Mouse (Mus musculus) liver, embryonic 16.5 days (tissue): ENCODE results near the gene Cyp4a32. TPM values are rescaled to one million over a fixed set of nuclear protein-coding genes. Genes with fewer than 3 reads are reported as not detected.
"Not testable (repeated sequence)": the region's sequence is repeated elsewhere in the genome, so short reads cannot be mapped to it uniquely, and the experiment has no call there.

ENCODE experiments used
- ATAC-seq: fragments of 200-750 bp; cut with Nextera tagmentation; 2 replicates; pipeline ENCODE4 v1.8.0; 2017; ENCODE audit warnings: low read depth, mild to moderate bottlenecking, moderate number of reproducible peaks, moderate library complexity
- H3K27ac ChIP-seq: fragments of 300-500 bp; sonication (generic); 2 replicates; pipeline ENCODE4 v1.5.1; 2014; ENCODE audit warnings: mild to moderate bottlenecking, low read length
- H3K27me3 ChIP-seq: fragments of 300-500 bp; sonication (generic); 2 replicates; pipeline ENCODE4 v1.6.1; 2014; ENCODE audit warnings: low read depth, low read length, mixed read lengths; ENCODE audit not compliant: control insufficient read depth, insufficient read depth
- H3K36me3 ChIP-seq: fragments of 300-500 bp; sonication (generic); 2 replicates; pipeline ENCODE4 v1.6.1; 2014; ENCODE audit warnings: mild to moderate bottlenecking; ENCODE audit not compliant: control insufficient read depth, insufficient read depth
- H3K4me1 ChIP-seq: fragments of 300-500 bp; sonication (generic); 2 replicates; pipeline ENCODE4 v1.6.1; 2014; ENCODE audit warnings: low read depth, low read length, mixed read lengths; ENCODE audit not compliant: control insufficient read depth
- H3K4me2 ChIP-seq: fragments of 300-500 bp; sonication (generic); 2 replicates; pipeline ENCODE4 v1.6.1; 2014; ENCODE audit warnings: low read depth, low read length, mixed read lengths
- H3K4me3 ChIP-seq: fragments of 300-500 bp; sonication (generic); 2 replicates; pipeline ENCODE4 v1.5.1; 2014; ENCODE audit warnings: low read depth, mild to moderate bottlenecking, low read length
- H3K9ac ChIP-seq: fragments of 300-500 bp; sonication (generic); 2 replicates; pipeline ENCODE4 v1.6.1; 2014; ENCODE audit warnings: low read depth, low read length
- H3K9me3 ChIP-seq: fragments of 300-500 bp; sonication (generic); replicated peaks from 2 replicates; pipeline ENCODE4 v1.6.1; 2016; ENCODE audit warnings: low read length; ENCODE audit not compliant: control insufficient read depth
- WGBS: fragments of 180-500 bp; shearing (Covaris S2); extraction: QIAGEN DNeasy Blood & Tissue Kit; methylation state at CpG from one replicate; pipeline ENCODE4 v1.1.7; 2014; ENCODE audit not compliant: insufficient replicate concordance; 5-methylcytosine and 5-hydroxymethylcytosine counted together
- polyA plus RNA-seq: library from polyadenylated mRNA; unstranded; fragments of >200 nt; fragmentation: Nextera tagmentation; extraction: Ambion mirVana; gene quantifications from 2 replicates; pipeline ENCODE4 v1.2.1, GENCODE M21; 2015

The Cyp4a32 gene
- polyA plus RNA-seq, 1 experiment from 2014 or later, result not detected

DNA sequence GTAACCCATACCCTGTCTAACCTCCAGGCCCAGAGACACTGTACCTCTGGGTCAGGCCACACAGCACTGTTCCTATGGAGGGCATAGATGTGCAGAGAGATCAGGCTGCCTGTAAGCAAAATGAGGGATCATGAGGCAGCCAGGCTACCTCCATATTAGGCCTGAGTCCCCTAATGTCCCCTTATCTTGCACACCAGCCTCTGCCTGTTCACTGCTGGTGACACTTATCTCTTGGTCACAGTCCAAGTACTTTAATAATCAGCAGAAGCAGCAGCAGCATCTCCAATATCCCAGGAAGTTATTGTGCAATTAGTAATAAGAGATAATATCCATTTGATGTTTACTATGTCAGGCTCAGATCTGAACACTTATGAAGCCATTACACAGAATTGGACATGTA lies 17.7 kb upstream of the Cyp4a32 start:
- H3K9ac ChIP-seq, result no peak overlapping the region
- no peak overlapping the region for H3K27ac ChIP-seq
- H3K36me3 ChIP-seq, result no peaks in the 10 kb centered on the region
- H3K9me3 ChIP-seq, result no peaks in the 10 kb centered on the region
- no peaks in the 10 kb centered on the region for H3K27me3 ChIP-seq
- no peak overlapping the region for H3K4me3 ChIP-seq
- no peak overlapping the region for H3K4me2 ChIP-seq
- ATAC-seq, result peak; percentile 99
- H3K4me1 ChIP-seq, result no peaks in the 10 kb centered on the region

DNA sequence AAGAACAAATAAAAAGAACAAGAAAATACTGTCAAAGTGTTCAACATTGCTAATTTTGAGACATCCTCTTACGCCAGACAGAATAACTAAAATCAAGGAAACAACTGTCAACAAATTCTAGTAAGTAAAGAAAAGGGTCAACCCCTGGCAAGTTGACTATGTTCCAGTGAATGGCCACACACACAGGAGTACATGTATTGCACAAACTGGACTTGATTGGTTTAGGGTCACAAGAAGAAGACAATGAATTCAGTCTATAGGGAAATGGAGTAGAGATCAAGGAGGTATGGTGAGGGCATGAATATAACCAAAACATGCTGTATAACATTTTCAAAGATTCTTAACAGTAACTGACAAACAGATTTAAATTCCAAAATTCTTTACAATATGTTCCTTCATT lies 4.4 kb upstream of the Cyp4a32 start:
- no peak overlapping the region for H3K27ac ChIP-seq
- no peak for ATAC-seq

DNA sequence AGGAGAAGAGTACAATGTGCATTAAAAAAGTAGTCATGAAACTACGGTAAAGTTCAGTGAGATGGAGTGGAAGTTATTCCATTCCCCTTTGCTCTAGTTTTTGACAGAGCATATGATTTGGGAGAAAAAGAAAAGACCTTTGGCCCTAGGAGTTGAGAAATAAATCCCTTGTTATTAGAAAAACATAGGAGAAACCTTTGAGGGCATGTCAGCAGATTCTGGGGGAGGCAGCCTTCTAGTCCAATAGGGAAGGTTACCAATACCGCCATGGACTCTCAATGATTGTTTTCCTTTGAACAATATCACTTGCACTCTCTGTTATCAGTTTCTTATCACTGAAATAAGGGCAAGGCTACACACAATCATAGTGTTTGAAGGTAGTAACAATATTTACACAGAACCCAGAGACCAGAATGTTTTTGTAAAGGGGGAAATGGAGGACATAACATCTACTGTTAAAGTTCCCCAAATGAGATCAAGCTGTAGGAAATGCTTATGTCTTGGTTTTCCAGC lies 3.9 kb upstream of the Cyp4a32 start:
- Histone ChIP-seq H3K4me3 (no peak overlapping the region), H3K27me3 (no peaks in the 10 kb centered on the region), H3K9ac (no peak overlapping the region), H3K4me1 (no peaks in the 10 kb centered on the region), H3K4me2 (no peak overlapping the region), H3K36me3 (no peaks in the 10 kb centered on the region), H3K27ac (no peak overlapping the region), H3K9me3 (no peaks in the 10 kb centered on the region)
- ATAC-seq, result no peak
- WGBS, result 54% methylated on average over 2 of the region's 2 CpGs

More for the DNA sequence above, 4.4 kb upstream of the Cyp4a32 start:
- no peaks in the 10 kb centered on the region for H3K4me1 ChIP-seq
- H3K9ac ChIP-seq, result no peak overlapping the region
- H3K4me3 ChIP-seq, result no peak overlapping the region
- no peaks in the 10 kb centered on the region for H3K27me3 ChIP-seq
- H3K4me2 ChIP-seq, result no peak overlapping the region
- no peaks in the 10 kb centered on the region for H3K36me3 ChIP-seq
- H3K9me3 ChIP-seq, result no peaks in the 10 kb centered on the region
- 68% methylated on average over 1 of the region's 1 CpGs for WGBS

DNA sequence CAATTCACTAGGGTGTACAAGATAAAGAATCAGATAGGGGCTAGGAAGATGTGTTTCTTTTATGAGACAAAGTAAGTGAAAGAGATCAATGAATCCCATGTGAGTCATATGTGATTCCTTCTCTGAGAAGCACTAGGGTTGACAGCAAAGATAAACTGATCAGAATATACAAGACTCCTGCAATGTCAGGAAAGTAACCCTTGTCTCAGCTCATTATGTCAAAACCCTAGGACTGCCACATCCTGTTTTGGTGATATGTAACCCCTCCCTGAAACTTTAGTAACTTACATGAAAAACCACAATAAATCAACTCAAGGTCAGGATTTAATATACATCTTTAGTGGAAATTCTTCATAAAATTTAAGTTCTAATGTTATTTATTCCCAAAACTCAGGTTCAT lies 13.2 kb downstream of the Cyp4a32 start:
- ATAC-seq, result no peak
- H3K27me3 ChIP-seq, result no peaks in the 10 kb centered on the region
- no peaks in the 10 kb centered on the region for H3K4me1 ChIP-seq
- H3K36me3 ChIP-seq, result no peaks in the 10 kb centered on the region
- H3K4me3 ChIP-seq, result no peak overlapping the region
- no peaks in the 10 kb centered on the region for H3K9me3 ChIP-seq
- H3K4me2 ChIP-seq, result no peak overlapping the region
- H3K27ac ChIP-seq, result no peak overlapping the region
- H3K9ac ChIP-seq, result no peak overlapping the region

DNA sequence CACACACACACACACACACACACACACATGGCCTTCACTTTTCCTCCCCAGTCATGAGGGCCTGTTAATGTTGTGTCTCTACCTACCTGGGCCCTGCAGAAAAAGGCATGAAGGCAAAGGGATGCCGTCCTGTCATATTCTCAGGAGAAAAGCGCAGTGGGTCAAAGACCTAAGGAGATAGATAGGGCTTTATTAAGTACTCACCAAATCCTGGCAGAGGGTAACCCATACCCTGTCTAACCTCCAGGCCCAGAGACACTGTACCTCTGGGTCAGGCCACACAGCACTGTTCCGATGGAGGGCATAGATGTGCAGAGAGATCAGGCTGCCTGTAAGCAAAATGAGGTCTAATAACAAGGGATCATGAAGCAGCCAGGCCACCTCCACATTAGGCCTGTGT lies 24.8 kb downstream of the Cyp4a32 start:
- not testable (repeated sequence) for H3K4me3 ChIP-seq, H3K4me1 ChIP-seq, H3K27ac ChIP-seq, H3K9ac ChIP-seq, H3K4me2 ChIP-seq, H3K27me3 ChIP-seq, ATAC-seq, H3K36me3 ChIP-seq, H3K9me3 ChIP-seq
- WGBS, result 58% methylated on average over 3 of the region's 3 CpGs

DNA sequence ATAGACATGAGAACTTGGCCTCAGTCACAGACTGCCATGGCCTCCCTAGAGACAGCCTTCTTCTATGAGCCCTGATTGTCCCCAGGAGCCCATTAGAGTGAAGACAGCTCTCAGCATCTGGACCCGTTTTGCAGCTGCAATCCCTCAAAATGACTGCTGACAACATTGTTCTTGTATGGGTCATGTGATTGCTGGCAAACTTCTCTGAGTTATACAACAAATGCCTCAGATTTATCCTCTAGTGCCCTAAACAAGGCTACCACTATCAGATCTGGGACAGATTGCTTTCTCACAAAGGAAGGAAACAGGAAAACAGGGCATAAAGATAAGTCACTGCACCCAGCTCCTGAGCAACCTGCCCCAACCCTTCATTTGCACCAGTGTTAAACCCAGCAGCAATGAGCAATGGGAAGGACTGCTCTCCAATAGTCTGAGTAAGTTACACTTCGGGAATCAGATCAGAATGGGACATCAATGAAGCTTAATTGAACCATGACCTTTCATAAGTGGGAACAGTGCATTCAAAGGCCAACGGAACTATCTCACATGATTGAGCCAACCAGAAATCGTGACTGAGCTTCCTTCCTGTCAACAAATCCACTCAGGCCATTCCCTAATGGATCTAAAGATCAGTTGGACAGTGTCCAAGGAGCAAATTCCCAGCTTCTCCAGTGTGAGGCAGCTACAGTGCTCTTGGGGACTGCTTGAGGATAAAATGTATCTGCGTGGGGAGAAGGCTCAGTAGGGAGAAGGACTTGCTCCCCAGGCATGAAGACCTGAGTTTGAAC lies 42.4 kb downstream of the Cyp4a32 start:
- no peak overlapping the region for H3K4me3 ChIP-seq
- H3K27me3 ChIP-seq, result no peaks in the 10 kb centered on the region
- ATAC-seq, result peak; percentile 43; the same call in 1 of the 2 replicates
- H3K4me2 ChIP-seq, result no peak overlapping the region
- H3K9me3 ChIP-seq, result no peaks in the 10 kb centered on the region
- H3K36me3 ChIP-seq, result no peaks in the 10 kb centered on the region
- H3K9ac ChIP-seq, result no peak overlapping the region
- H3K4me1 ChIP-seq, result no peaks in the 10 kb centered on the region
- WGBS, result 18% methylated on average over 5 of the region's 5 CpGs
- H3K27ac ChIP-seq, result no peak overlapping the region

DNA sequence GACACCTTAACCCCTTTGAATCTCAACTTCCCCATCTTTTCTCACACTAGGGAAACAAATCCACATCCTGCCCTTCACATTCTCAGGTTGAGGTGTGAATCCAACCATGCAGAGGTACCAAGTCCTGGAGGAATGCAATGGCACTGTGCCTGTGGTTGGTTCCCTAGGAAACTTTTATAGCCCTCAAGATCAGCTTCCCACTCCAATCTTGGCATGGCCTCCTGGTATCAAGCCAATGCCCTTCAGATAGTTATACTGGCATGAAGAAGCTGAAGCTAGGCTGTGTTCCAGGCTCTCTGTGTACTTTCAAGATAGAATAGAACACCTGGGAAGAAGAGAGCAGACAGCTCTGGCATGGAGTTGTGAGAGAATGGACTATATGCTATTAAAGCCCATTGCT lies 44.6 kb downstream of the Cyp4a32 start:
- no peaks in the 10 kb centered on the region for H3K4me1 ChIP-seq
- no peak for ATAC-seq
- H3K27me3 ChIP-seq, result no peaks in the 10 kb centered on the region
- no peak overlapping the region for H3K9ac ChIP-seq
- H3K27ac ChIP-seq, result no peak overlapping the region
- H3K9me3 ChIP-seq, result no peaks in the 10 kb centered on the region
- no peak overlapping the region for H3K4me3 ChIP-seq
- H3K4me2 ChIP-seq, result no peak overlapping the region
- no peaks in the 10 kb centered on the region for H3K36me3 ChIP-seq

DNA sequence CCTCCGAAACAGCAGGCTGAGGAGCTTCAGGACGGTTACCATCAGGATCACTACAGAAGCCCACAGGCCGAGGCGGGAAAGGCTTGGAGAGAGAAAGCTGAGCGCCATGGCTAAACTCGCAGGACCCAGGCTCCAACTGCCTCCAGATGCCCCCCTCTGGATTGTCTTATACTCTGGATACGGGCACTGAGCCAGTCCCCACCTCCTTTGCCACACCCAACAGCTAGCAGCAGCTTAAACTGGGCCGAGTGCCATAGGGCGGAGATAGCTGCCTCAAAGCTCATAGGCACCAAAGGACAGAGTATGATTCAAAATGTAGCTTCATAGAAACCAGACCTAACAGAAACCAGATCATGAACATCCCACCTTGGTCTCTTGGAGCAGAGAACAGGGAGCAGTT lies 46.8 kb downstream of the Cyp4a32 start, which contains the start of gene Cyp4b1:
TSS of gene Cyp4b1 (minus strand) at position 144 of the 400 bp plus-strand sequence.
- ATAC-seq, result no peak
- Histone ChIP-seq H3K9me3 (no peaks in the 10 kb centered on the region), H3K4me3 (no peak within 1 kb of the TSS), H3K27me3 (no peaks in the 10 kb centered on the region), H3K4me2 (no peak within 1 kb of the TSS), H3K36me3 (no peaks in the 10 kb centered on the region), H3K9ac (no peak within 1 kb of the TSS), H3K4me1 (no peaks in the 10 kb centered on the region), H3K27ac (no peak within 1 kb of the TSS)
- WGBS, result 68% methylated on average over 9 of the region's 9 CpGs

DNA sequence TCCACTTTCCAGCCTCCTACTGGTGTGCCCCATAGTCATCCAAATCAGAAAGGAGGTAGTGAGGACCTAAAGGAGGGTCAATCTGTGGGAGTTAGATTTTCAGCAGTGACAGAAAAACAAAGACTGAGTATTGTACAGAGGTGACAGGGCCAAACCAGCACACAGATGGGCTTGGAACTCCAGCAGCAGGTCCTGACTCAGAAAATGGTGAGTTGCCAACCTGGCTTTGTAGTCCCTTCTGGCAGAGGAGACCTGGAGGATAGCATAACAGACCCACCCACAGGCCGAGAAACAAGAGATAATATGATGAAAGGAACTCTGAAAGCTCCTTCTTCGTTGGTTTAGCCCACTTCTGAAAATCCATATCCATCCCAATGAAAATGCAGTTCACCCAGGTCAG lies 48.0 kb downstream of the Cyp4a32 start:
- no peaks in the 10 kb centered on the region for H3K27me3 ChIP-seq
- H3K27ac ChIP-seq, result no peak overlapping the region
- H3K9ac ChIP-seq, result no peak overlapping the region
- H3K9me3 ChIP-seq, result no peaks in the 10 kb centered on the region
- H3K4me2 ChIP-seq, result no peak overlapping the region
- no peaks in the 10 kb centered on the region for H3K36me3 ChIP-seq
- ATAC-seq, result no peak
- H3K4me1 ChIP-seq, result no peaks in the 10 kb centered on the region
- WGBS, result 41% methylated on average over 2 of the region's 2 CpGs
- no peak overlapping the region for H3K4me3 ChIP-seq
